Mouse (Mus musculus): Measurements from ENCODE around the gene Srgap3. TPM values are rescaled to one million over a fixed set of nuclear protein-coding genes. Genes with fewer than 3 reads are reported as not detected.
"Not testable (repeated sequence)": the region's sequence is repeated elsewhere in the genome, so short reads cannot be mapped to it uniquely, and the experiment has no call there.

Gene Srgap3
- polyA plus RNA-seq, 1 experiment = 7.1 TPM

DNA sequence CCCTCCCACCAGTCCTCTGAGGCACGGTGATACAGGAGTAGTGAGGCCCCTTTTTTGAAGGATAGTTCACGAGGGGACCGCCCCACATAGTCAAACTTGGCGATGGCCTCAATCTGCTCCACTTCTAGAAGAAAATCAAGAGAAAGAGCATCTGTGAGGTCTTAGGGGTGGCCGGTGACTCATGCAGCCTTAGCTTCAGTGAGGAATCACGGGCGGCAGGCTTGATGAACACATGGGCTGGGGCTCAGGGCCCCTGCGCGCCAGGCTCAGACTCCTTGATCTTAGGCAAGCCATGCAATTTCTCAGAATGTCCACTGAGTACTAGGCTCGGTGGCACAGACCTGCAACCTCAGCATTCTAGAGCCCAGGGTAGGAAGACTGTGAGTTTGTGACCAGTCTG, 215.7 kb downstream of the Srgap3 start:
- Histone ChIP-seq H3K36me3 (ENCODE audit: control insufficient read depth, insufficient read depth, low read length) (no peaks in the 10 kb centered on the region), H3K4me3 (ENCODE audit: control insufficient read depth, low read depth, low read length) (no peak overlapping the region), H3K4me1 (ENCODE audit: control insufficient read depth, insufficient read depth, low read length) (peaks cover 11% of the 10 kb centered on the region), H3K27me3 (ENCODE audit: control insufficient read depth, insufficient read depth, low read length) (no peaks in the 10 kb centered on the region), H3K27ac (ENCODE audit: control insufficient read depth, insufficient read depth, low read depth, low read length) (no peak overlapping the region)
- TF ChIP-seq CTCF (IDR thresholded peaks at IDR 0.05; ENCODE audit: control insufficient read depth, insufficient read depth, insufficient replicate concordance, low read depth, low read length) (no peak), POLR2A (IDR thresholded peaks at IDR 0.05; ENCODE audit: control insufficient read depth, low read depth, low read length) (no peak)

DNA sequence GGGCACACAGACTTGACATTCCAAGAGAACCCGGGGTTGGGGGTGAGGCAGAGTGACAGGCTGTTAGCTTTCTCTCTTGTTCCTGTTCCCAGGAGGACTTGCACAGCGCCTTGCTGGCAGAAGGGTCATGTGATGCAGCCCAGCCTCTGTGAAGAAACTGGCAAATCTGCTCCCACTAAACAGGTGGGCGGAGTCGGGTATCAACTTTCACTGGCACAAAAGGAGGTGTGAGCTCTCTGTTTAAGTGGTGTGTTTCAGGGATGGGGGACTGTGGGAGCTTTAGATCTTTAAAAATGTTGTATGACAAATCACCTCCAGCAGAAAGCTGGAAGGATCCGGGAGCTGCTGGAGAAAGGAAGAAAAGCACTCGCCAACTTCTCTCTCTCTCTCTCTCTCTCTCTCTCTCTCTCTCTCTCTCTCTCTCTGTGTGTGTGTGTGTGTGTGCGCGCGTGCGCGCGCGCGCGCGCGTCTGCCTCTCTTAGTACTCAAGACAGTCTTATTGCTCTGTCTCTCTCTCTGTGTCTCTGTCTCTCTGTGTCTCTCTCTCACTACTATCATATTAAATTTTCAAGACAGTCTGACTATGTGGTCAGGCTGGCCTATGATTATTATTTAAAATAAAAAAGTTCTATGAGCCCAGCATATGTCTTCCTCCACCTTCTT, 218.2 kb downstream of the Srgap3 start:
- TF ChIP-seq CTCF (IDR thresholded peaks at IDR 0.05; ENCODE audit: control insufficient read depth, insufficient read depth, insufficient replicate concordance, low read depth, low read length) = no peak
- no peak for TF ChIP-seq POLR2A (IDR thresholded peaks at IDR 0.05; ENCODE audit: control insufficient read depth, low read depth, low read length)
- H3K27ac ChIP-seq (ENCODE audit: control insufficient read depth, insufficient read depth, low read depth, low read length) = no peak overlapping the region
- no peaks in the 10 kb centered on the region for H3K27me3 ChIP-seq (ENCODE audit: control insufficient read depth, insufficient read depth, low read length)
- no peaks in the 10 kb centered on the region for H3K36me3 ChIP-seq (ENCODE audit: control insufficient read depth, insufficient read depth, low read length)
- no peak overlapping the region for H3K4me3 ChIP-seq (ENCODE audit: control insufficient read depth, low read depth, low read length)
- peaks cover 11% of the 10 kb centered on the region for H3K4me1 ChIP-seq (ENCODE audit: control insufficient read depth, insufficient read depth, low read length)

DNA sequence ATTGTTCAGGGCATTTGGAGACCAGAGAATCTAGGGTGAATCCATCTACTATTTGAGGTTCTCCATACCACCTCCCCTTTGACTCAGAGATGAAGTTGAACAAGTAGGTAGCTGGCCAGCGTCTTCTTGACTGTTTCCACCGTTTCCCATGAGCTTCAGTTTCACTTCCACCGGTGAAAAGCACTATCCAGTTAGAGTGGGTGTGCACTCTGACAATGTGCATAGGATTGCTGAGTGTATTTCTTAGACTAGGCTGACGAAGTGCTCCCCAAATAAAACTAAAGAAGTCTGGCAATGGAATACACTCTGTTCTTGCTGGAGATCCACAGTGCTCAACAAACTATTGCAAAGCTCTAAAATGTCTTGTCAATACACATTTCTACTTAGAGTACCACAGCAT, 221.6 kb downstream of the Srgap3 start:
- Histone ChIP-seq H3K4me3 (ENCODE audit: control insufficient read depth, low read depth, low read length) (no peak overlapping the region), H3K4me1 (ENCODE audit: control insufficient read depth, insufficient read depth, low read length) (peaks cover 11% of the 10 kb centered on the region), H3K36me3 (ENCODE audit: control insufficient read depth, insufficient read depth, low read length) (no peaks in the 10 kb centered on the region), H3K27ac (ENCODE audit: control insufficient read depth, insufficient read depth, low read depth, low read length) (no peak overlapping the region), H3K27me3 (ENCODE audit: control insufficient read depth, insufficient read depth, low read length) (no peaks in the 10 kb centered on the region)
- TF ChIP-seq POLR2A (IDR thresholded peaks at IDR 0.05; ENCODE audit: control insufficient read depth, low read depth, low read length) (no peak), CTCF (IDR thresholded peaks at IDR 0.05; ENCODE audit: control insufficient read depth, insufficient read depth, insufficient replicate concordance, low read depth, low read length) (no peak)

DNA sequence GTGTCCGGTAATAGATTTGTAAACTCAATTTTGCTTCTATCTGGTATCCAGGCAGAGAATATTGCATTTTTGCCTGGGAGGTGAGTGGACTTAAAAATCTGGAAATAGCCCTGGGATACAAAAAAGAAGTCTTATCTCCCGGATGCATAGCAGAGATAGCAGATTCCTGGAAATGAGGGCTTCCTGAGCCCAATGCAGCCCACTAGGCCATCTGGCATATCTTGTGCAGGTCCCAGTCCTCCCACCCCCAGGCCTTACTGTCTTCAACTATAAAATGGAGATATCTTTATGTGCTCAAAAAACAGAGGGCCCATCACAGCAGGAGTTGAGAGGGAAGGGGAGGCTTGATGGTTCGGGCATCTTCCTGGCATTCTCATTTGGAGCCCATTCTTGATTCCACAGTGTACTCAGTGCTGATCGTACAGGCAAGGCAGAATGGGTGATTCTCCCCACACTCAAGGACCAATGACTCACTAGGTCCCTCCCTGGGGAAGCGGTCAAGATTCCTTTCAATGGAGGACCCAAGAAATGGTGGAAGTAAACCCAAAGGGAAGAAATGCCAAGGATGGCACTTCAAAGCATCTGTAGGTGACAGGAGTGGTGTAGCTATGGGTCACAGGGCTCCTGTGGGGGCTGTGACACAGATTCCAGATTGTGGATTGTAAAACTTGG, 226.5 kb downstream of the Srgap3 start:
- no peaks in the 10 kb centered on the region for H3K36me3 ChIP-seq (ENCODE audit: control insufficient read depth, insufficient read depth, low read length)
- H3K27ac ChIP-seq (ENCODE audit: control insufficient read depth, insufficient read depth, low read depth, low read length) = no peak overlapping the region
- TF ChIP-seq CTCF (IDR thresholded peaks at IDR 0.05; ENCODE audit: control insufficient read depth, insufficient read depth, insufficient replicate concordance, low read depth, low read length) = no peak
- no peak for TF ChIP-seq POLR2A (IDR thresholded peaks at IDR 0.05; ENCODE audit: control insufficient read depth, low read depth, low read length)
- no peaks in the 10 kb centered on the region for H3K27me3 ChIP-seq (ENCODE audit: control insufficient read depth, insufficient read depth, low read length)
- H3K4me3 ChIP-seq (ENCODE audit: control insufficient read depth, low read depth, low read length) = no peak overlapping the region
- H3K4me1 ChIP-seq (ENCODE audit: control insufficient read depth, insufficient read depth, low read length) = no peaks in the 10 kb centered on the region

DNA sequence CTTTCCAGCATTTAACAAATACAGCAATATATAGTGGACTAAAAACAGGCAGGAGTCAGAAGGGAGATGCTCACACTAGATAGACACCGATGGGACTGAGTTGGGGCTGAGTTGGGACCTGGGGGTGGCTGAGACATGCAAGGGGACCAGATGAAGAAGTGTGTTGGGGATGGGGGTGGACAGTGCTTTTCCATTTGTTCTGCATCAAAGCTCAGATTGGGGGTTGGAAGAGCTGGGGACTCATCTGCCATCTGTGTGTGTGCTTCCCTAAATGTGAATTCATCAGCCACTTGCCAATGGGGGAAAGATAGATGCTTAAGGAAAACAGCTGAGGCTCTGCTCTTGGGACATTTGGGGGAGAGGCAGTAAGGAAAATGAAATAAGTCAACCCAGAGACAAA, 227.1 kb downstream of the Srgap3 start:
- Histone ChIP-seq H3K27me3 (ENCODE audit: control insufficient read depth, insufficient read depth, low read length) (no peaks in the 10 kb centered on the region), H3K36me3 (ENCODE audit: control insufficient read depth, insufficient read depth, low read length) (no peaks in the 10 kb centered on the region), H3K27ac (ENCODE audit: control insufficient read depth, insufficient read depth, low read depth, low read length) (no peak overlapping the region), H3K4me3 (ENCODE audit: control insufficient read depth, low read depth, low read length) (no peak overlapping the region), H3K4me1 (ENCODE audit: control insufficient read depth, insufficient read depth, low read length) (no peaks in the 10 kb centered on the region)
- TF ChIP-seq POLR2A (IDR thresholded peaks at IDR 0.05; ENCODE audit: control insufficient read depth, low read depth, low read length) = no peak
- TF ChIP-seq CTCF (IDR thresholded peaks at IDR 0.05; ENCODE audit: control insufficient read depth, insufficient read depth, insufficient replicate concordance, low read depth, low read length) = no peak

DNA sequence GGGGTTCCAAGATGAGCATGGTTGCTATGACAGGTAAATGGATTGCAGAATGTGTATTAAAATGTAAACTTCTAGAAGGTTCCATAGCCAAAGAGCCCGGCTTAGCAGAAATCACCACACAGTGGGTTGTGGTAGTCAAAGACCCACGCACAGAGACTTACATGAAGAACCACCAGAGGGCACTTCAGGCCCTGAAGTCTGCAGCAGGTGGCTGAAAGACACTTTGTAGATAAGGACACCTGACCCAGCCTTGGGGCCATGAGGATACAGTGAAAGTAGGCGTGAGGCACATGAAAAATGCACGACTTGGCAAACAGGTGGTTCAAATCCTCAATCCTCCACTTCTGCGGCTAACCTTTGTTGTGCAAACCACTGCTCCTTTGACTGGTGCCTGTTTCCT, 229.9 kb downstream of the Srgap3 start:
- TF ChIP-seq CTCF (IDR thresholded peaks at IDR 0.05; ENCODE audit: control insufficient read depth, insufficient read depth, insufficient replicate concordance, low read depth, low read length) (peak; percentile 4; the same call in 1 of the 2 replicates), POLR2A (IDR thresholded peaks at IDR 0.05; ENCODE audit: control insufficient read depth, low read depth, low read length) (no peak)
- Histone ChIP-seq H3K27ac (ENCODE audit: control insufficient read depth, insufficient read depth, low read depth, low read length) (no peak overlapping the region), H3K4me3 (ENCODE audit: control insufficient read depth, low read depth, low read length) (no peak overlapping the region), H3K4me1 (ENCODE audit: control insufficient read depth, insufficient read depth, low read length) (no peaks in the 10 kb centered on the region), H3K27me3 (ENCODE audit: control insufficient read depth, insufficient read depth, low read length) (no peaks in the 10 kb centered on the region), H3K36me3 (ENCODE audit: control insufficient read depth, insufficient read depth, low read length) (no peaks in the 10 kb centered on the region)

DNA sequence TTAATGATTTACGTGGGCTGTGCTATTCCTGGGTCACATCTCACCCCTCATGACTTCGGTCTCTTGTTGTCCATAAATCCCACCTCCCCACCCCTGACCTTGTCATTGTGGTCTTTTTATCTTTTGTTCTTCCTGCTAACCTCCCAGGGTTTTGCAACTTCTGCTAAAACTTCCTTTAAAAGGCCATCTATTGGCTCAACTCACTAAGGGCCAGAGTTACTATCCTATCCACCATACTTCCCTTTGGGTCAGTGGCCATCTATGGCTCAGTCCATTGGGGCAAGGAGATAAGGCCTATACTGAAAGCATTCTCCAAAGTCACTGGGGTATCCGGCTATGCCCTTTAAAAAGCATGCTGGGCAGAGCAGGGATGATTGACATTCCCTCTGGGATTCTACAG, 233.1 kb downstream of the Srgap3 start:
- Histone ChIP-seq H3K27ac (ENCODE audit: control insufficient read depth, insufficient read depth, low read depth, low read length) (no peak overlapping the region), H3K4me3 (ENCODE audit: control insufficient read depth, low read depth, low read length) (no peak overlapping the region), H3K4me1 (ENCODE audit: control insufficient read depth, insufficient read depth, low read length) (no peaks in the 10 kb centered on the region), H3K27me3 (ENCODE audit: control insufficient read depth, insufficient read depth, low read length) (no peaks in the 10 kb centered on the region), H3K36me3 (ENCODE audit: control insufficient read depth, insufficient read depth, low read length) (no peaks in the 10 kb centered on the region)
- TF ChIP-seq POLR2A (IDR thresholded peaks at IDR 0.05; ENCODE audit: control insufficient read depth, low read depth, low read length) (no peak), CTCF (IDR thresholded peaks at IDR 0.05; ENCODE audit: control insufficient read depth, insufficient read depth, insufficient replicate concordance, low read depth, low read length) (no peak)

DNA sequence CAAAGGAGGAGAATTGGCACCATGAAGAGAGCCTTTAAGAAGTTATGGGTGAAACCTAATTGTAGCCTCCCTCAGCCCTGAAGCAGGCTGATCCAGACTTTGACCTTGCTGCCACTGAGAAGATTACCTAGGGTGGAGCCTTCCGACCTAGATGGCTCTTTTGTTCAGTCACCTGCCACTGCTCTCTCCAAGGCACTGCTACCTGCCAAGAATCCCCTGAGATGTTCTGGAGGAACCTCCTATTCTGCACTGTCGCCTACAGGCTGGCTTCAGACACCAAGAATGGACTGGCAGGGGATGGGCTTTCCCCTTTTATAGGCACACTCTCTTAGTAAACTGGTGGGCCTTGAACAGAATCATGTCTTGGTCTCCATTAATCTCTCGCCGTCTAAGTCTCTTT, 244.8 kb downstream of the Srgap3 start:
- H3K36me3 ChIP-seq (ENCODE audit: control insufficient read depth, insufficient read depth, low read length); H3K27me3 ChIP-seq (ENCODE audit: control insufficient read depth, insufficient read depth, low read length): not testable (repeated sequence)

More for the DNA sequence above, 244.8 kb downstream of the Srgap3 start:
- H3K4me3 ChIP-seq (ENCODE audit: control insufficient read depth, low read depth, low read length); H3K27ac ChIP-seq (ENCODE audit: control insufficient read depth, insufficient read depth, low read depth, low read length); H3K4me1 ChIP-seq (ENCODE audit: control insufficient read depth, insufficient read depth, low read length): not testable (repeated sequence)
